Mouse (Mus musculus) sigmoid colon, adult 10 weeks (tissue): ENCODE measurements around the gene Krtap3-2. TPM values are rescaled to one million over a fixed set of nuclear protein-coding genes. Genes with fewer than 3 reads are reported as not detected.

Experiments used
- polyA plus RNA-seq: library from polyadenylated mRNA; stranded (reverse); fragments of 350-450 nt; fragmentation: Illumina TruSeq; extraction: RNeasy Lipid Tissue Mini Kit (QIAGEN cat#74804); gene quantifications from one replicate; pipeline ENCODE4 v1.2.3, GENCODE M21; 2014; ENCODE audit warnings: low read depth, low replicate concordance

Krtap3-2 gene
- polyA plus RNA-seq = not detected

DNA sequence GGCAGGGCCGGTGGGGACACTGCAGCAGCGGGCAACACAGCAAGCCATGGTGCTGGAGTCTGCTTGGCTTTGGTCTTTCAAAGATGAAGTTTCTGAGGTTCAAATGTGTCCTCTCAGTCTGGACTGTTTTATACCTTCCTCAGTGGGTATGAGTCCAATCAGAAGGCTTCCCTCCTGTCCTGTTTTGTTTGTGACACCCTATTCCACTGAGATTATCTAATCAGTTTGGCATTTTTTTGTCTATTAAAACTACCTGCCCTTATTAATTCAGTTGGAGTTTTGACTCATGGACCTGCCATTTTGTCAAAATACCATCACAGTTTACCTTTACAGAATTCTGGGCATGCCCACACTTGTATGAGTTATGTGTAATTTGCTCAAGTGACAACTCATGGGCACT is at the start of gene Krtap3-2:
Gene Krtap3-2 (minus strand): TSS at position 101 of the 400 bp plus-strand sequence.

DNA sequence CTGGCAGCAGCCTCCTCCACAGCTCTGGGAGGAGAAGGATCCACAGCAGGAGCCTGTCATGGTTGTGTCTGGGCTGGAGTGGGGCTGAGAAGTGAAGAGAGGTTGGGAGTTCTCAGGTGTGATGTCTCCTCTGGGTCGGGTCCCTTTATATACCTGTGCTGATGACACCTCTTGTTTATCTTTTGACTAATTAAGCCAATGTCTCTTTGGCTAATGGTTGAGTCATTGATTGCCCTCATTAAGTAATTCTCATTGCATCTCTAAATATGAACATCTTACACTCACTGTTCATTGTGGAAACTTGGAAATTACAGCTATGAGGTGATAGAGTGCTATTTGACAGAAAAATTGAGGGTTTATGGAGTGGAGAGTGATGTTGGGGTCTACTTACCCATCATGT is 46.6 kb upstream of the Krtap3-2 start, which contains the start of gene Gm11938:
Gene Gm11938 (minus strand): TSS at position 101 of the 400 bp plus-strand sequence.

DNA sequence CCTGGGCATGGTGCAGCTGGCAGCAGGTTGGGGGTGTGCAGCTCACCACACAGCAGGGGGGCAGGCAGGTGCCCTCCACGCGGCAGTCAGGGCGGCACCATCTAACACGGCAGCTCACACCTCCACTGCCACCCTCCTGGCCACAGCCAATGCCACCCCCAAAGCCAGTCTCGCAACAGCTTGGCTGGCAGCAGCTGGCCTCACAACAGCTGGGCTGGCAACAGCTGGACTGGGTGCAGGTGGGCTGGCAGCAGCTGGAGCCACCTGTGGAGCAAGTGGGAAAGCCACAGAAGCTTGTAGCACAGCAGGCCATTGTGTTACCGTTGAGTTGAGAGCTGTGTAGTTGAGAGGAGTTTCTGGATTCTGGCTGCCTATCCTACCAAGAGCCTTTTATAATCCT is 41.1 kb upstream of the Krtap3-2 start, which contains the start of gene Krtap9-3:
Gene Krtap9-3 (minus strand): TSS at position 364 of the 400 bp plus-strand sequence.

DNA sequence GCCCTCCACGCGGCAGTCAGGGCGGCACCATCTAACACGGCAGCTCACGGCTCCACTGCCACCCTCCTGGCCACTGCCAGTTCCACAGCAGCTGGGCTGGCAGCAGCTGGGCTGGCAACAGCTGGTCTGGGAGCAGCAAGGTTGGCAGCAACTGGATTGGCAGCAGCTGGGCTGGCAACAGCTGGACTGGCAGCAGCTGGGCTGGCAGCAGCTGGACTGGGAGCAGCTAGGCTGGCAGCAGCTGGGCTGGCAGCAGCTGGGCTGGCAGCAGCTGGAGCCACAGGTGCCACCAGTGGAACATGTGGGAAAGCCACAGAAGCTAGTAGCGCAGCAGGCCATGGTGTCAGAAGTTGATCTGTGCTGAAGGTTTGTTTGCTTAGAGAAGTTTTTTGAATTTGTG is 34.3 kb upstream of the Krtap3-2 start, which contains the start of gene Krtap1-3:
Gene Krtap1-3 (minus strand): TSS at position 359 of the 400 bp plus-strand sequence.

DNA sequence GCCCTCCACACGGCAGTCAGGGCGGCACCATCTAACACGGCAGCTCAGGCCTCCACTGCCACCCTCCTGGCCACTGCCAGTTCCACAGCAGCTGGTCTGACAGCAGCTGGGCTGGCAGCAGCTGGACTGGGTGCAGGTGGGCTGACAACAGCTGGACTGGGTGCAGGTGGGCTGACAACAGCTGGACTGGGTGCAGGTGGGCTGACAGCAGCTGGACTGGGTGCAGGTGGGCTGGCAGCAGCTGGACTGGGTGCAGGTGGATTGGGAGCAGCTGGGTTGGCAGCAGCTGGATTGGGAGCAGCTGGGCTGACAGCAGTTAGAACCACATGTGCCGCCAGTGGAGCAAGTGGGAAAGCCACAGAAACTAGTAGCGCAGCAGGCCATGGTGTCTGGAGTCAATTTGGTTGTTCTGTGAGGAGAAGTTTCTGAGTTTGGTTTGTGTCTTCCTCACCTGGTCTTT is 26.6 kb upstream of the Krtap3-2 start, which contains the start of gene Krtap1-4:
Gene Krtap1-4 (minus strand): TSS at position 410 of the 460 bp plus-strand sequence.

DNA sequence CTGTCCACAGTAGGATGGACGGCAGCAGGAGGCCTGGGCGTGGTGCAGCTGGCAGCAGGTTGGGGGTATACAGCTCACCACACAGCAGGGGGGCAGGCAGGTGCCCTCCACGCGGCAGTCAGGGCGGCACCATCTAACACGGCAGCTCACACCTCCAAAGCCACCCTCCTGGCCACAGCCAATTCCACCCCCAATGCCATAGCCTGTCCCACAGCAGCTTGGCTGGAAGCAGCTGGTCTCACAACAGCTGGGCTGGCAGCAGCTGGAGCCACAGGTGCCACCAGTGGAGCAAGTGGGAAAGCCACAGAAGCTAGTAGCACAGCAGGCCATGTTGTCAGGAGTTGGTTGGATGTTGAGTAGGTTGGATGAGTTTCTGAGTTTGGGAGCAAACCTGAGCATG is 24.0 kb upstream of the Krtap3-2 start, which contains the start of gene Krtap1-5:
Gene Krtap1-5 (minus strand): TSS at position 381 of the 400 bp plus-strand sequence.

DNA sequence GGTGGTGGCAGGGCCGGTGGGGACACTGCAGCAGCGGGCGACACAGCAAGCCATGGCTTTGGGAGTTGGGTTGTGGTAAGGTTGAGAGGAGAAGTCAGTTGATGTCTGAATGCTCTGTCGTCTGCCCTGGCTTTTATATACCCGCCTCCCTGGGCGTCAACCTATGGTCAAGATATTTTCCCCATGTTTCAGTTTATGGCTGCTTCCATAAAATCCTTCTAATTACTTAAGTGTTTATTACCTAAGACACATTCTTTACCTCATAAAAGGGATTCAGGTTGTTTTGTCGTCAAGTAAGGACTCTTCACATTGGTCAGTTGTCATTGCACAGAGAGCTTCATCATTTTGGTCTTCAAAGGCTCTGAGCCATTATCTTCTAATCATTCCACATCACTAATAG is 9.9 kb upstream of the Krtap3-2 start, which contains the start of gene Krtap3-1:
Gene Krtap3-1 (minus strand): TSS at position 101 of the 400 bp plus-strand sequence.

DNA sequence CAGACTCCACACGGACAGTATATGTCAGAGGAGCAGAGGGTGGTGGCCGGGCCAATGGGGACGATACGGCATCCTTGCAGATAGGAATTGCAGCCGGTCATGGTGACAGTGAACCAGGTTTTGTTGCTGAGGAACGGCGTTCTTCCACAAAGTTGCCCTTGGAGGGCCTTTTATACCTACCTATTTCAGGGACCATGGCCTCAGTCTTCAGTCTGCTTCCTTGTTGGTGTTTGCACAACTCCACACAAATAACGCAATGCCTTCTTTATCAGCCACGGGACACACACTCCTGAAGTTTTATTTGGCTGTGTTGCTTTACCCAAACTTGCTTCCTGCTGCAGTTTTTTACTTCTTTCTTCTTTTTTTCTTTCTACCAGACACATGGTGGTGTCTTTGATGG is 2.7 kb upstream of the Krtap3-2 start, which contains the start of gene Gm11939:
Gene Gm11939 (minus strand): TSS at position 101 of the 400 bp plus-strand sequence.

DNA sequence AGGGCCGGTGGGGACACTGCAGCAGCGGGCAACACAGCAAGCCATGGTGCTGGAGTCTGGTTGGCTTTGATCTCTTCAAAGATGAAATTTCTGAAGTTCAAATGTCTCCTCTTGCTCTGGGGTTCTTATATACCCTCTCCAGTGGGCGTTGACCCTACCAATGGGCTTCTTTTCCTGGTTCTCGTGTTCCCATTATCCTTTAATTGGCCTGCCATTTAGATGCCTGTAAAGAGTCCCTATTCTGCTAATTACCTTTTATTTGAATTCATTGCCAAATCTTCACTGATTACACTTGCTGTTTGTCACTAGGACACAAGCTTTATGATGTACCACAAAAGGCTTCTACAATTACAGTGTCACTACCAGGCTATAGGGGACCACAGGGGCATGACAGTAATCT is 5.9 kb downstream of the Krtap3-2 start, which contains the start of gene Krtap3-3:
Gene Krtap3-3 (minus strand): TSS at position 101 of the 400 bp plus-strand sequence.

DNA sequence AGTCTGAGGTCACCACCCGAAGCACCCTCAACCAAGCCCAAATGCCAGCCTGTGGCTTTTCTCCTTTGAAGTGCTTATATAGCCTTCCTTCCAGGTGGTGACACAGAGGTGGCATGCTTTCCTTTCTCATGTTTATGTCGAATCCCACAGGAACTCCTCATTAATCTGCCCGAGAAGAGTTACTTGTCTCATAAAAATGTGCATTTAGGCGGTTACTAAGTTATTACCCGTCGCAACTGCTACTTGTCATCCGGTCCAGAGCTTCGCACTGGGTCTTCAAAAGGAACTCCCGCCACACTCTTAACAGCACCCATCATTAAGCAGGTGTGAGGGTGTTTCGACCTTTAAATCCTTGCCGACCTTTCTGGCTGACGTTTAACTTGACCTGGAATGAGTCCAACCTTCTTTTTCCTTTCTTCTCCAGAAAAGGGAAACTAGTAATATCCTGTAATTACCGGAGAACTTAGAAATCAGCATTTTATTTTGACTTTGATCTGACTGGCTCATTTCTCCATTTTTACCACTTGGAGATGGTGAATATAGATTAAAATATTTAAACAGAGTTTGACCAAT is 35.3 kb downstream of the Krtap3-2 start, which contains the start of gene Krt39:
Gene Krt39 (minus strand): TSS at position 51 of the 573 bp plus-strand sequence.

Other genes with a start within 250 kb of the Krtap3-2 start
- gene Krt25, start 233.9 kb downstream of the Krtap3-2 start, polyA plus RNA-seq = not detected
- gene Krt26, start 218.9 kb downstream of the Krtap3-2 start, polyA plus RNA-seq = not detected
- gene Krt27, start 205.7 kb downstream of the Krtap3-2 start, polyA plus RNA-seq = not detected
- gene Krt28, start 181.9 kb downstream of the Krtap3-2 start, polyA plus RNA-seq = not detected
- gene Krt10, start 167.5 kb downstream of the Krtap3-2 start, polyA plus RNA-seq = 17.3 TPM
- gene Krt12, start 134.6 kb downstream of the Krtap3-2 start, polyA plus RNA-seq = 0.47 TPM
- gene Krt20, start 118.7 kb downstream of the Krtap3-2 start, polyA plus RNA-seq = 486 TPM
- 3.1 TPM for gene Krt23, start 63.7 kb downstream of the Krtap3-2 start, polyA plus RNA-seq
- gene Krt39, start 35.5 kb downstream of the Krtap3-2 start, polyA plus RNA-seq = not detected
- gene Krt40, start 13.7 kb downstream of the Krtap3-2 start, polyA plus RNA-seq = not detected
- gene Krtap3-3, start 6.0 kb downstream of the Krtap3-2 start, polyA plus RNA-seq = not detected
- gene Gm11939, start 2.6 kb upstream of the Krtap3-2 start, polyA plus RNA-seq = not detected
- not detected for gene Krtap3-1, start 9.8 kb upstream of the Krtap3-2 start, polyA plus RNA-seq
- not detected for gene Krtap1-5, start 24.2 kb upstream of the Krtap3-2 start, polyA plus RNA-seq
- not detected for gene Krtap1-4, start 26.8 kb upstream of the Krtap3-2 start, polyA plus RNA-seq
- gene Krtap1-3, start 34.5 kb upstream of the Krtap3-2 start, polyA plus RNA-seq = not detected
- not detected for gene Krtap9-3, start 41.3 kb upstream of the Krtap3-2 start, polyA plus RNA-seq
- not detected for gene Gm11938, start 46.5 kb upstream of the Krtap3-2 start, polyA plus RNA-seq
- not detected for gene Gm11937, start 53.3 kb upstream of the Krtap3-2 start, polyA plus RNA-seq
- not detected for gene Krtap2-4, start 58.0 kb upstream of the Krtap3-2 start, polyA plus RNA-seq
- not detected for gene Gm11562, start 63.6 kb upstream of the Krtap3-2 start, polyA plus RNA-seq
- gene Krtap4-1, start 71.4 kb upstream of the Krtap3-2 start, polyA plus RNA-seq = not detected
- gene Krtap4-2, start 78.2 kb upstream of the Krtap3-2 start, polyA plus RNA-seq = not detected
- not detected for gene Krtap4-7, start 87.2 kb upstream of the Krtap3-2 start, polyA plus RNA-seq
- gene Gm11555, start 93.4 kb upstream of the Krtap3-2 start, polyA plus RNA-seq = not detected
- not detected for gene Gm11563, start 102.1 kb upstream of the Krtap3-2 start, polyA plus RNA-seq
- not detected for gene Krtap4-6, start 109.1 kb upstream of the Krtap3-2 start, polyA plus RNA-seq
- not detected for gene Gm14190, start 133.9 kb upstream of the Krtap3-2 start, polyA plus RNA-seq
- gene Gm14180, start 177.4 kb upstream of the Krtap3-2 start, polyA plus RNA-seq = not detected
- not detected for gene Gm11595, start 216.1 kb upstream of the Krtap3-2 start, polyA plus RNA-seq
- not detected for gene Krtap4-8, start 223.9 kb upstream of the Krtap3-2 start, polyA plus RNA-seq
- gene Krtap4-9, start 228.3 kb upstream of the Krtap3-2 start, polyA plus RNA-seq = not detected
- not detected for gene Gm11596, start 236.6 kb upstream of the Krtap3-2 start, polyA plus RNA-seq
- gene Gm11569, start 242.1 kb upstream of the Krtap3-2 start, polyA plus RNA-seq = not detected
- gene Gm11554, start 247.6 kb upstream of the Krtap3-2 start, polyA plus RNA-seq = not detected